Mouse (Mus musculus) CH12F3 (cell line): ENCODE data around the gene Slc39a8.

Experiments
- in situ Hi-C: fragments of 300-500 bp; cut with MboI; formaldehyde crosslinking; loops from 2 replicates; pipeline ENCODE4 v1.14.3; 2020; ENCODE audit warnings: low sequenced_read_pairs

Slc39a8 gene

GRCm38 (mm10) chr3:135905729-135906128 lies 80.7 kb downstream of the Slc39a8 start:
- in situ Hi-C loops = no loop called here

- in situ Hi-C loops = no loop called here
Measured at GRCm38 (mm10) chr3:135907028-135907427, 81.9 kb downstream of the Slc39a8 start.

GRCm38 (mm10) chr3:135915941-135916340 lies 90.9 kb downstream of the Slc39a8 start:
- in situ Hi-C loops = no loop called here

- in situ Hi-C loops = no loop called here
Measured at GRCm38 (mm10) chr3:135918566-135919180, 93.6 kb downstream of the Slc39a8 start.

GRCm38 (mm10) chr3:135919305-135919704 lies 94.2 kb downstream of the Slc39a8 start:
- in situ Hi-C loops = no loop called here

GRCm38 (mm10) chr3:135926729-135927128 lies 101.7 kb downstream of the Slc39a8 start:
- in situ Hi-C loops = no loop called here

GRCm38 (mm10) chr3:135928184-135928583 lies 103.1 kb downstream of the Slc39a8 start:
- in situ Hi-C loops = no loop called here

GRCm38 (mm10) chr3:135937455-135937854 lies 112.4 kb downstream of the Slc39a8 start:
- in situ Hi-C loops = no loop called here
